Mouse (Mus musculus) heart, embryonic 11.5 days (tissue): ENCODE measurements at regions not wholly inside any gene's neighbourhood (a gene's known extent, or its start where the extent isn't known, plus 50 kb on each side); places are given as distances from the start of the nearest gene placed in this dataset.
"Not testable (repeated sequence)": the region's sequence is repeated elsewhere in the genome, so short reads cannot be mapped to it uniquely, and the experiment has no call there.

Experiments used
- ATAC-seq: fragments of 200-750 bp; cut with Nextera tagmentation; replicated peaks from 2 replicates; pipeline ENCODE4 v1.8.0; 2017; ENCODE audit warnings: moderate library complexity; ENCODE audit not compliant: insufficient number of reproducible peaks, low FRiP score, low TSS enrichment
- H3K27ac ChIP-seq: fragments of 300-500 bp; sonication (generic); 2 replicates; pipeline ENCODE4 v1.5.1; 2014; ENCODE audit warnings: mild to moderate bottlenecking, low read depth, low read length
- H3K27me3 ChIP-seq: fragments of 300-500 bp; sonication (generic); 2 replicates; pipeline ENCODE4 v1.6.1; 2014; ENCODE audit warnings: mild to moderate bottlenecking, low read length, mixed read lengths; ENCODE audit not compliant: control insufficient read depth, insufficient read depth
- H3K36me3 ChIP-seq: fragments of 300-500 bp; sonication (generic); 2 replicates; pipeline ENCODE4 v1.6.1; 2014; ENCODE audit warnings: mild to moderate bottlenecking, low read length, moderate library complexity, mixed read lengths; ENCODE audit not compliant: control insufficient read depth, insufficient read depth
- H3K4me1 ChIP-seq: fragments of 300-500 bp; sonication (generic); 2 replicates; pipeline ENCODE4 v1.6.1; 2014; ENCODE audit warnings: low read length; ENCODE audit not compliant: control insufficient read depth, insufficient read depth
- H3K4me2 ChIP-seq: fragments of 300-500 bp; sonication (generic); 2 replicates; pipeline ENCODE4 v1.6.1; 2014; ENCODE audit warnings: mild to moderate bottlenecking, moderate library complexity
- H3K4me3 ChIP-seq: fragments of 300-500 bp; sonication (generic); 2 replicates; pipeline ENCODE4 v1.5.1; 2014; ENCODE audit warnings: low read depth, low read length
- H3K9ac ChIP-seq: fragments of 300-500 bp; sonication (generic); 2 replicates; pipeline ENCODE4 v1.6.1; 2014; ENCODE audit warnings: mild to moderate bottlenecking, low read depth, low read length, moderate library complexity
- H3K9me3 ChIP-seq: fragments of 300-500 bp; sonication (generic); replicated peaks from 2 replicates; pipeline ENCODE4 v1.6.1; 2016; ENCODE audit warnings: low read length; ENCODE audit not compliant: control insufficient read depth
- WGBS: fragments of 180-500 bp; shearing (Covaris S2); extraction: QIAGEN DNeasy Blood & Tissue Kit; methylation state at CpG from one replicate; pipeline ENCODE4 v1.1.7; 2014; ENCODE audit not compliant: insufficient replicate concordance; 5-methylcytosine and 5-hydroxymethylcytosine counted together

GRCm38 (mm10) chr5:51941925-51942291 is 248.4 kb downstream of the Dhx15 start:
- H3K9me3 ChIP-seq, H3K36me3 ChIP-seq, H3K27ac ChIP-seq, H3K9ac ChIP-seq, ATAC-seq, H3K4me2 ChIP-seq, H3K4me1 ChIP-seq, H3K27me3 ChIP-seq, H3K4me3 ChIP-seq: not testable (repeated sequence)
- WGBS = 32% methylated on average over 4 of the region's 4 CpGs

GRCm38 (mm10) chr5:51941255-51941924 is 248.9 kb downstream of the Dhx15 start:
- no peaks in the 10 kb centered on the region for H3K9me3 ChIP-seq
- ATAC-seq = no peak; the same call in 1 of the 2 replicates
- H3K4me1 ChIP-seq = 0 out of 2 replicates have a peak, but pooled peaks cover 4% of the 10 kb centered on the region
- H3K27me3 ChIP-seq = no peaks in the 10 kb centered on the region
- no peaks in the 10 kb centered on the region for H3K36me3 ChIP-seq
- H3K27ac ChIP-seq = no peak overlapping the region
- H3K4me3 ChIP-seq = no peak overlapping the region
- H3K9ac ChIP-seq = no peak overlapping the region
- no peak overlapping the region for H3K4me2 ChIP-seq
- WGBS = 33% methylated on average over 8 of the region's 8 CpGs

- Histone ChIP-seq H3K4me2 (no peak overlapping the region), H3K4me3 (no peak overlapping the region), H3K27ac (no peak overlapping the region), H3K4me1 (0 out of 2 replicates have a peak, but pooled peaks cover 4% of the 10 kb centered on the region), H3K36me3 (no peaks in the 10 kb centered on the region), H3K9ac (no peak overlapping the region), H3K9me3 (no peaks in the 10 kb centered on the region), H3K27me3 (no peaks in the 10 kb centered on the region)
- ATAC-seq = no peak
- 76% methylated on average over 6 of the region's 6 CpGs for WGBS
Observed at GRCm38 (mm10) chr5:51938845-51939244, 251.5 kb downstream of the Dhx15 start.

- H3K27me3 ChIP-seq = no peaks in the 10 kb centered on the region
- no peak overlapping the region for H3K9ac ChIP-seq
- no peak overlapping the region for H3K4me3 ChIP-seq
- ATAC-seq = no peak
- no peak overlapping the region for H3K27ac ChIP-seq
- H3K4me2 ChIP-seq = no peak overlapping the region
- no peaks in the 10 kb centered on the region for H3K36me3 ChIP-seq
- H3K4me1 ChIP-seq = 0 out of 2 replicates have a peak, but pooled peaks cover 4% of the 10 kb centered on the region
- WGBS = 56% methylated on average over 6 of the region's 6 CpGs
- no peaks in the 10 kb centered on the region for H3K9me3 ChIP-seq
Observed at GRCm38 (mm10) chr5:51937320-51937719, 253.0 kb downstream of the Dhx15 start.

- no peak for ATAC-seq
- Histone ChIP-seq H3K4me1 (no peaks in the 10 kb centered on the region), H3K9ac (no peak overlapping the region), H3K4me3 (no peak overlapping the region), H3K9me3 (no peaks in the 10 kb centered on the region), H3K36me3 (no peaks in the 10 kb centered on the region), H3K27ac (no peak overlapping the region), H3K27me3 (no peaks in the 10 kb centered on the region), H3K4me2 (no peak overlapping the region)
- 78% methylated on average over 17 of the region's 17 CpGs for WGBS
Observed at GRCm38 (mm10) chr5:51935391-51936354, 254.6 kb downstream of the Dhx15 start.

- no peak overlapping the region for H3K4me2 ChIP-seq
- WGBS = 77% methylated on average over 4 of the region's 4 CpGs
- H3K4me3 ChIP-seq = no peak overlapping the region
- no peak overlapping the region for H3K27ac ChIP-seq
- no peak for ATAC-seq
- no peak overlapping the region for H3K9ac ChIP-seq
- no peaks in the 10 kb centered on the region for H3K9me3 ChIP-seq
- no peaks in the 10 kb centered on the region for H3K4me1 ChIP-seq
- H3K36me3 ChIP-seq = no peaks in the 10 kb centered on the region
- no peaks in the 10 kb centered on the region for H3K27me3 ChIP-seq
Observed at GRCm38 (mm10) chr5:51934910-51935309, 255.4 kb downstream of the Dhx15 start.

- no peak overlapping the region for H3K27ac ChIP-seq
- H3K4me2 ChIP-seq = no peak overlapping the region
- 84% methylated on average over 1 of the region's 1 CpGs for WGBS
- H3K4me3 ChIP-seq = no peak overlapping the region
- H3K27me3 ChIP-seq = no peaks in the 10 kb centered on the region
- H3K9ac ChIP-seq = no peak overlapping the region
- H3K36me3 ChIP-seq = no peaks in the 10 kb centered on the region
- no peaks in the 10 kb centered on the region for H3K9me3 ChIP-seq
- ATAC-seq = no peak
- no peaks in the 10 kb centered on the region for H3K4me1 ChIP-seq
Observed at GRCm38 (mm10) chr5:51933331-51933730, 257.0 kb downstream of the Dhx15 start.

GRCm38 (mm10) chr5:51930416-51930815 is 259.9 kb downstream of the Dhx15 start:
- no peak overlapping the region for H3K27ac ChIP-seq
- H3K27me3 ChIP-seq = no peaks in the 10 kb centered on the region
- H3K4me1 ChIP-seq = no peaks in the 10 kb centered on the region
- 77% methylated on average over 3 of the region's 3 CpGs for WGBS
- no peaks in the 10 kb centered on the region for H3K9me3 ChIP-seq
- no peak overlapping the region for H3K9ac ChIP-seq
- H3K4me3 ChIP-seq = no peak overlapping the region
- H3K36me3 ChIP-seq = no peaks in the 10 kb centered on the region
- no peak overlapping the region for H3K4me2 ChIP-seq
- ATAC-seq = no peak
